Mouse (Mus musculus) small intestine, adult 2 months (tissue): ENCODE data around the gene Ccnf. TPM values are rescaled to one million over a fixed set of nuclear protein-coding genes. Genes with fewer than 3 reads are reported as not detected.

Experiments used
- H3K27ac ChIP-seq: fragments of 200-500 bp; 2 replicates; pipeline ENCODE4 v1.5.1; 2012; ENCODE audit warnings: low read depth, low read length, control low read depth, inconsistent platforms; ENCODE audit not compliant: insufficient read depth
- H3K27me3 ChIP-seq: fragments of 200-500 bp; 2 replicates; pipeline ENCODE4 v1.6.1; 2012; ENCODE audit warnings: mild to moderate bottlenecking, moderate library complexity, low read length, inconsistent platforms; ENCODE audit not compliant: control insufficient read depth, insufficient read depth
- H3K36me3 ChIP-seq: fragments of 200-500 bp; 2 replicates; pipeline ENCODE4 v1.6.1; 2012; ENCODE audit warnings: mild to moderate bottlenecking, low read length, control low read depth, inconsistent platforms; ENCODE audit not compliant: control insufficient read depth, insufficient read depth
- H3K4me1 ChIP-seq: fragments of 200-500 bp; 2 replicates; pipeline ENCODE4 v1.6.1; 2012; ENCODE audit warnings: low read length, inconsistent platforms, mixed read lengths; ENCODE audit not compliant: control insufficient read depth, insufficient read depth, insufficient read length
- H3K4me3 ChIP-seq: fragments of 200-500 bp; 2 replicates; pipeline ENCODE4 v1.5.1; 2012; ENCODE audit warnings: low read depth, mild to moderate bottlenecking, control low read depth, inconsistent platforms, low read length, moderate library complexity
- CTCF ChIP-seq: fragments of 200-500 bp; IDR thresholded peaks from 2 replicates; pipeline ENCODE4 v1.5.1; 2012; ENCODE audit warnings: low read depth, mild to moderate bottlenecking, control low read depth, inconsistent platforms, low read length, moderate library complexity, mixed read lengths; ENCODE audit not compliant: insufficient replicate concordance, insufficient read length; ENCODE audit errors: extremely low read depth
- POLR2A ChIP-seq: fragments of 200-500 bp; IDR thresholded peaks from 2 replicates; pipeline ENCODE4 v1.6.1; 2012; ENCODE audit warnings: low read depth, mild to moderate bottlenecking, control low read depth, inconsistent platforms, low read length, moderate library complexity
- WGBS: fragments of 180-500 bp; shearing (Covaris S2); methylation state at CpG from one replicate; pipeline ENCODE4 v1.1.7; 2018; 5-methylcytosine and 5-hydroxymethylcytosine counted together
- polyA plus RNA-seq: library from polyadenylated mRNA; depleted of rRNA; stranded (reverse); fragments of >200 nt; gene quantifications from 2 replicates; pipeline ENCODE4 v1.2.3, GENCODE M21; 2012

Gene Ccnf
- polyA plus RNA-seq, 1 experiment = 8.4 TPM

GRCm38 (mm10) chr17:24279907-24280306, 28.6 kb upstream of the Ccnf start:
- TF ChIP-seq CTCF (no peak), POLR2A (no peak)
- no peaks in the 10 kb centered on the region for H3K36me3 ChIP-seq
- 80% methylated on average over 4 of the region's 4 CpGs for WGBS
- H3K4me3 ChIP-seq = no peak overlapping the region
- no peaks in the 10 kb centered on the region for H3K27me3 ChIP-seq
- no peaks in the 10 kb centered on the region for H3K4me1 ChIP-seq
- no peak overlapping the region for H3K27ac ChIP-seq

- WGBS = 30% methylated on average over 1 of the region's 1 CpGs
- Histone ChIP-seq H3K4me1 (no peaks in the 10 kb centered on the region), H3K27me3 (0 out of 2 replicates have a peak, but pooled peaks cover 2% of the 10 kb centered on the region), H3K27ac (no peak overlapping the region), H3K4me3 (no peak overlapping the region), H3K36me3 (no peaks in the 10 kb centered on the region)
- no peak for TF ChIP-seq CTCF
- TF ChIP-seq POLR2A = no peak
Measured at GRCm38 (mm10) chr17:24267133-24267532, 15.8 kb upstream of the Ccnf start.

- TF ChIP-seq CTCF = no peak
- TF ChIP-seq POLR2A = no peak
- Histone ChIP-seq H3K4me3 (no peak overlapping the region), H3K36me3 (no peaks in the 10 kb centered on the region), H3K27ac (no peak overlapping the region), H3K27me3 (no peaks in the 10 kb centered on the region), H3K4me1 (no peaks in the 10 kb centered on the region)
- WGBS = 83% methylated on average over 2 of the region's 2 CpGs
Measured at GRCm38 (mm10) chr17:24264766-24265165, 13.5 kb upstream of the Ccnf start.

GRCm38 (mm10) chr17:24260516-24260915, 9.2 kb upstream of the Ccnf start:
- no peak overlapping the region for H3K4me3 ChIP-seq
- 58% methylated on average over 4 of the region's 4 CpGs for WGBS
- TF ChIP-seq CTCF = no peak
- TF ChIP-seq POLR2A = no peak
- H3K27me3 ChIP-seq = no peaks in the 10 kb centered on the region
- H3K4me1 ChIP-seq = no peaks in the 10 kb centered on the region
- H3K27ac ChIP-seq = no peak overlapping the region
- no peaks in the 10 kb centered on the region for H3K36me3 ChIP-seq

- Histone ChIP-seq H3K4me3 (no peak overlapping the region), H3K27ac (no peak overlapping the region), H3K36me3 (no peaks in the 10 kb centered on the region), H3K4me1 (no peaks in the 10 kb centered on the region), H3K27me3 (no peaks in the 10 kb centered on the region)
- TF ChIP-seq POLR2A = no peak
- TF ChIP-seq CTCF = no peak
- whole genome bisulfite sequencing = 51% methylated on average over 5 of the region's 5 CpGs
Measured at GRCm38 (mm10) chr17:24259702-24260101, 8.4 kb upstream of the Ccnf start.

- H3K27me3 ChIP-seq = no peaks in the 10 kb centered on the region
- TF ChIP-seq POLR2A = no peak
- TF ChIP-seq CTCF = no peak
- H3K4me3 ChIP-seq = no peak overlapping the region
- H3K36me3 ChIP-seq = no peaks in the 10 kb centered on the region
- no peak overlapping the region for H3K27ac ChIP-seq
- WGBS = 59% methylated on average over 4 of the region's 4 CpGs
- H3K4me1 ChIP-seq = no peaks in the 10 kb centered on the region
Measured at GRCm38 (mm10) chr17:24258981-24259380, 7.7 kb upstream of the Ccnf start.

- H3K27me3 ChIP-seq = no peaks in the 10 kb centered on the region
- H3K27ac ChIP-seq = no peak overlapping the region
- WGBS = 93% methylated on average over 2 of the region's 2 CpGs
- TF ChIP-seq POLR2A (no peak), CTCF (no peak)
- H3K36me3 ChIP-seq = no peaks in the 10 kb centered on the region
- no peaks in the 10 kb centered on the region; the same call in 1 of the 2 replicates for H3K4me1 ChIP-seq
- H3K4me3 ChIP-seq = no peak overlapping the region
Measured at GRCm38 (mm10) chr17:24252329-24252728, 1.0 kb upstream of the Ccnf start.

- Histone ChIP-seq H3K27ac (no peak overlapping the region), H3K27me3 (no peaks in the 10 kb centered on the region), H3K4me1 (no peaks in the 10 kb centered on the region; the same call in 1 of the 2 replicates), H3K4me3 (peak overlapping the region; percentile 98), H3K36me3 (peaks cover 2% of the 10 kb centered on the region; the same call in 1 of the 2 replicates)
- WGBS = under 1% methylated on average over 31 of the region's 32 CpGs
- TF ChIP-seq POLR2A (no peak), CTCF (no peak)
Measured at GRCm38 (mm10) chr17:24250988-24251319, 330 bp downstream of the Ccnf start.
